ENCODE assay signal across 18 mouse cellular contexts in genomic region chr15:74212406-74212805, GRCm38 (mm10).
DNase-seq lines count a peak whose midpoint lies in the region; ATAC-seq and TF ChIP-seq lines count a peak whose summit lies in the region.
"Had no signal": no experiment of that assay in that cellular context is flagged by ENCODE, and none has a peak within 500 bp of the region (broad histone marks: within the 10 kb centered on the region; RNA-seq: fewer than 3 reads in every experiment).

No protein-coding gene starts in this region.

- no peak for TF ChIP-seq POLR2A in heart, adult 2 months (IDR thresholded peaks at IDR 0.05; ENCODE audit: insufficient read depth, low read depth, low read length)

- no peak overlapping the region for H3K9ac ChIP-seq in heart, adult 2 months (ENCODE audit: low read depth, low read length)
- H3K9ac ChIP-seq in hindbrain, embryonic 11.5 days (ENCODE audit: low read depth, low read length) = no peak overlapping the region
- H3K9ac ChIP-seq: liver, embryonic 12.5 days; midbrain, embryonic 15.5 days had no signal

- peak; percentile 24 for DNase-seq in gastrocnemius, postnatal 25 days
- DNase-seq in gastrocnemius, adult 8-10 months (ENCODE audit: low spot score in 2 of 2) = no peak
- peak; percentile 48 for DNase-seq in 3134 (ENCODE audit: extremely low read depth, insufficient read length, low spot score)
- peak; percentile 57 to 69 for DNase-seq in heart, adult 2 months
- DNase-seq in heart, postnatal 25 days (ENCODE audit: low spot score) = peak; percentile 45
- no peak for DNase-seq in hindbrain, embryonic 11.5 days (ENCODE audit: low spot score)
- DNase-seq in left cerebral cortex, adult 18-20 months (ENCODE audit: low spot score in 2 of 2) = no peak
- no peak for DNase-seq in cerebellum, adult 11-12 months
- DNase-seq: adrenal gland, postnatal 14 days; cerebellum, adult 9-11 months; layer of hippocampus, adult 9-11 months; right cerebral cortex, postnatal 25 days had no signal

- H3K9me3 ChIP-seq in hindbrain, embryonic 11.5 days (ENCODE audit: control insufficient read depth, low read length) = no peaks in the 10 kb centered on the region
- H3K9me3 ChIP-seq: limb, embryonic 10.5 days; liver, embryonic 12.5 days; midbrain, embryonic 15.5 days had no signal

- peak overlapping the region; percentile 77 for H3K27ac ChIP-seq in heart, adult 2 months
- H3K27ac ChIP-seq in hindbrain, embryonic 11.5 days (ENCODE audit: low read depth, low read length) = no peak overlapping the region
- H3K27ac ChIP-seq: kidney, postnatal 0 days; limb, embryonic 10.5 days; liver, embryonic 12.5 days; midbrain, embryonic 15.5 days had no signal

- no peak for ATAC-seq in hindbrain, embryonic 11.5 days (ENCODE audit: low FRiP score)
- ATAC-seq: hindbrain, embryonic 16.5 days; liver, embryonic 12.5 days; midbrain, embryonic 15.5 days had no signal

- H3K4me1 ChIP-seq in heart, adult 2 months (ENCODE audit: control insufficient read depth, insufficient read depth, low read length) = peaks cover 27% of the 10 kb centered on the region
- no peaks in the 10 kb centered on the region for H3K4me1 ChIP-seq in hindbrain, embryonic 11.5 days (replicated peaks; ENCODE audit: control insufficient read depth, insufficient read depth, low read length)

- H3K4me2 ChIP-seq in hindbrain, embryonic 11.5 days (replicated peaks; ENCODE audit: low read depth, low read length) = no peak overlapping the region
- H3K4me2 ChIP-seq: liver, embryonic 12.5 days; midbrain, embryonic 15.5 days had no signal

- H3K36me3 ChIP-seq in heart, adult 2 months (ENCODE audit: control insufficient read depth, insufficient read depth, low read length) = no peaks in the 10 kb centered on the region
- H3K36me3 ChIP-seq in hindbrain, embryonic 11.5 days (ENCODE audit: control insufficient read depth, insufficient read depth, low read length) = no peaks in the 10 kb centered on the region
- H3K36me3 ChIP-seq: G1E; limb, embryonic 10.5 days; liver, embryonic 12.5 days; midbrain, embryonic 15.5 days had no signal

- peak; percentile 77; the same call in 1 of the 2 replicates for TF ChIP-seq EP300 in heart, adult 2 months (IDR thresholded peaks at IDR 0.05; ENCODE audit: insufficient read depth, low read depth, low read length)

- no peak overlapping the region for H3K4me3 ChIP-seq in heart, adult 2 months
- no peak overlapping the region for H3K4me3 ChIP-seq in hindbrain, embryonic 11.5 days (ENCODE audit: low read depth, low read length)
- H3K4me3 ChIP-seq: limb, embryonic 10.5 days; liver, embryonic 12.5 days; midbrain, embryonic 15.5 days had no signal

- no peak for TF ChIP-seq CTCF in heart, adult 2 months (IDR thresholded peaks at IDR 0.05)

- H3K27me3 ChIP-seq in heart, adult 2 months (ENCODE audit: control insufficient read depth, insufficient read depth, low read length) = no peaks in the 10 kb centered on the region
- no peaks in the 10 kb centered on the region for H3K27me3 ChIP-seq in hindbrain, embryonic 11.5 days (ENCODE audit: control insufficient read depth, insufficient read depth, low read length)
- H3K27me3 ChIP-seq: liver, embryonic 12.5 days had no signal

- H3K79me2 ChIP-seq in heart, adult 2 months (replicated peaks; ENCODE audit: control insufficient read depth, insufficient read depth, low read length) = no peaks in the 10 kb centered on the region

- intact Hi-C loops in heart, adult 2 months (cut with DNase I) = loop anchor here (10.0 kb wide), 1 partner anchor 458 kb away; no protein-coding TSS in a partner anchor
- intact Hi-C loops in heart, postnatal 25 days (cut with DNase I) = no loop called here

Comparison
In these comparisons a context has a peak if more than half of its experiments do, and no peak if none do; other contexts are left out.
1. DNase-seq: peak in gastrocnemius, postnatal 25 days (single experiment), 3134 (single experiment), heart, adult 2 months (2 of 2) and heart, postnatal 25 days (single experiment); none in gastrocnemius, adult 8-10 months (0 of 2), hindbrain, embryonic 11.5 days (single experiment), left cerebral cortex, adult 18-20 months (0 of 2) and cerebellum, adult 11-12 months (single experiment).